Mouse (Mus musculus) liver, adult 2 months (tissue): Measurements from ENCODE around the gene Gm6356. TPM values are rescaled to one million over a fixed set of nuclear protein-coding genes. Genes with fewer than 3 reads are reported as not detected.
"Not testable (repeated sequence)": the region's sequence is repeated elsewhere in the genome, so short reads cannot be mapped to it uniquely, and the experiment has no call there.

Experiments
- DNase-seq: peaks from one replicate; pipeline ENCODE4 v3.0.0-alpha.2; 2011; ENCODE audit warnings: low read depth, low spot score; ENCODE audit errors: extremely low read depth
- H3K27ac ChIP-seq: fragments of 200-500 bp; replicated peaks from 2 replicates; pipeline ENCODE4 v1.5.1; 2012; ENCODE audit warnings: low read depth, mild to moderate bottlenecking, control low read depth, inconsistent platforms, low read length; ENCODE audit not compliant: insufficient read depth
- H3K27me3 ChIP-seq: fragments of 200-500 bp; 2 replicates; pipeline ENCODE4 v1.6.1; 2012; ENCODE audit warnings: mild to moderate bottlenecking, moderate library complexity, low read length, inconsistent platforms; ENCODE audit not compliant: control insufficient read depth, insufficient read depth
- H3K36me3 ChIP-seq: fragments of 200-500 bp; 2 replicates; pipeline ENCODE4 v1.6.1; 2012; ENCODE audit warnings: low read length, inconsistent platforms; ENCODE audit not compliant: control insufficient read depth, insufficient read depth
- H3K4me1 ChIP-seq: fragments of 200-500 bp; 2 replicates; pipeline ENCODE4 v1.6.1; 2011; ENCODE audit warnings: low read length; ENCODE audit not compliant: control insufficient read depth, insufficient read depth
- H3K4me3 ChIP-seq: fragments of 200-500 bp; 2 replicates; pipeline ENCODE4 v1.5.1; 2011; ENCODE audit warnings: low read depth, mild to moderate bottlenecking, control low read depth, low read length, moderate library complexity; ENCODE audit not compliant: insufficient read depth
- H3K79me2 ChIP-seq: fragments of 200-500 bp; 2 replicates; pipeline ENCODE4 v1.6.1; 2012; ENCODE audit warnings: inconsistent platforms, mild to moderate bottlenecking, low read length, moderate library complexity; ENCODE audit not compliant: control insufficient read depth, insufficient read depth
- H3K9ac ChIP-seq: fragments of 200-500 bp; 2 replicates; pipeline ENCODE4 v1.6.1; 2012; ENCODE audit warnings: low read depth, mild to moderate bottlenecking, control low read depth, inconsistent platforms, low read length
- WGBS: fragments of 180-500 bp; shearing (Covaris S2); methylation state at CpG from one replicate; pipeline ENCODE4 v1.1.7; 2018; 5-methylcytosine and 5-hydroxymethylcytosine counted together
- polyA plus RNA-seq: library from polyadenylated mRNA; depleted of rRNA; stranded (reverse); fragments of >200 nt; gene quantifications from 2 replicates; pipeline ENCODE4 v1.2.3, GENCODE M21; 2012; rRNA removed
- total RNA-seq: library from RNA; depleted of rRNA; stranded (reverse); fragments of >200 nt; gene quantifications from 2 replicates; pipeline ENCODE4 v1.2.3, GENCODE M21; 2014; rRNA removed

Gm6356 gene
- total RNA-seq (not detected in 2 replicates), polyA plus RNA-seq (not detected in 2 replicates)

GRCm38 (mm10) chr14:6973718-6974117 is at the start of gene Gm6356:
Gene Gm6356, minus strand, starts transcription at chr14:6973818.
- H3K4me3 ChIP-seq, result not testable (repeated sequence)

More at GRCm38 (mm10) chr14:6973718-6974117, at the start of gene Gm6356:
- not testable (repeated sequence) for H3K9ac ChIP-seq, H3K4me1 ChIP-seq, DNase-seq, H3K36me3 ChIP-seq, H3K27ac ChIP-seq, H3K79me2 ChIP-seq, H3K27me3 ChIP-seq
- 41% methylated on average over 1 of the region's 2 CpGs for WGBS

Other genes with a start within 250 kb of the Gm6356 start
- not detected in 2 replicates for gene Gm3636, start 231.5 kb downstream of the Gm6356 start, total RNA-seq
- not detected in 2 replicates for gene Gm3636, start 231.5 kb downstream of the Gm6356 start, polyA plus RNA-seq
- not detected in 2 replicates for gene Gm8362, start 199.4 kb downstream of the Gm6356 start, total RNA-seq
- not detected in 2 replicates for gene Gm8362, start 199.4 kb downstream of the Gm6356 start, polyA plus RNA-seq
- gene Gm3642, start 133.5 kb downstream of the Gm6356 start, total RNA-seq, result not detected in 2 replicates
- not detected in 2 replicates for gene Gm3642, start 133.5 kb downstream of the Gm6356 start, polyA plus RNA-seq
- gene Gm3667, start 83.9 kb downstream of the Gm6356 start, total RNA-seq, result not detected in 2 replicates
- gene Gm3667, start 83.9 kb downstream of the Gm6356 start, polyA plus RNA-seq, result not detected in 2 replicates
- gene Gm10406, start 53.6 kb upstream of the Gm6356 start, total RNA-seq, result not detected in 2 replicates
- gene Gm10406, start 53.6 kb upstream of the Gm6356 start, polyA plus RNA-seq, result not detected in 2 replicates
- gene Gm3685, start 71.2 kb upstream of the Gm6356 start, total RNA-seq, result not detected in 2 replicates
- not detected in 2 replicates for gene Gm3685, start 71.2 kb upstream of the Gm6356 start, polyA plus RNA-seq
- not detected in 2 replicates for gene Gm3696, start 126.8 kb upstream of the Gm6356 start, total RNA-seq
- not detected in 2 replicates for gene Gm3696, start 126.8 kb upstream of the Gm6356 start, polyA plus RNA-seq
- gene Gm6676, start 151.6 kb upstream of the Gm6356 start, total RNA-seq, result not detected in 2 replicates
- gene Gm6676, start 151.6 kb upstream of the Gm6356 start, polyA plus RNA-seq, result not detected in 2 replicates
- gene Gm3512, start 200.7 kb upstream of the Gm6356 start, total RNA-seq, result not detected in 2 replicates
- gene Gm3512, start 200.7 kb upstream of the Gm6356 start, polyA plus RNA-seq, result not detected in 2 replicates
- not detected in 2 replicates for gene Gm16434, start 220.7 kb upstream of the Gm6356 start, total RNA-seq
- not detected in 2 replicates for gene Gm16434, start 220.7 kb upstream of the Gm6356 start, polyA plus RNA-seq